ENCODE assay signal across 8 mouse cellular contexts in genomic region chr16:30510091-30510490, GRCm38 (mm10). TPM values are rescaled to one million over a fixed set of nuclear protein-coding genes. Genes with fewer than 3 reads are reported as not detected.
DNase-seq lines count a peak whose midpoint lies in the region; ATAC-seq and TF ChIP-seq lines count a peak whose summit lies in the region.

No protein-coding gene starts in this region.

- no peaks in the 10 kb centered on the region for H3K27me3 ChIP-seq in hindbrain, postnatal 0 days (ENCODE audit: insufficient read depth, low read length)
- no peaks in the 10 kb centered on the region for H3K27me3 ChIP-seq in midbrain, embryonic 16.5 days (ENCODE audit: control insufficient read depth, insufficient read depth, low read depth, low read length)

- peak overlapping the region; percentile 81 for H3K9ac ChIP-seq in hindbrain, postnatal 0 days (replicated peaks; ENCODE audit: low read length)
- H3K9ac ChIP-seq in midbrain, embryonic 16.5 days (ENCODE audit: low read depth, low read length), result peak overlapping the region; percentile 77; the same call in 1 of the 2 replicates

- peak overlapping the region; percentile 98 for H3K27ac ChIP-seq in layer of hippocampus, adult 2 months
- H3K27ac ChIP-seq in brown adipose tissue, adult 24 weeks (replicated peaks; ENCODE audit: low read depth, low read length), result peak overlapping the region; percentile 42
- peak overlapping the region; percentile 95 for H3K27ac ChIP-seq in hindbrain, postnatal 0 days
- peak overlapping the region; percentile 88 for H3K27ac ChIP-seq in midbrain, embryonic 16.5 days (ENCODE audit: low read length)

- H3K4me3 ChIP-seq in layer of hippocampus, adult 2 months, result peak overlapping the region; percentile 60
- peak overlapping the region; percentile 85 for H3K4me3 ChIP-seq in brown adipose tissue, adult 24 weeks (ENCODE audit: insufficient read depth, low read depth, low read length)
- peak overlapping the region; percentile 61 for H3K4me3 ChIP-seq in hindbrain, postnatal 0 days (ENCODE audit: low read length)
- H3K4me3 ChIP-seq in midbrain, embryonic 16.5 days (ENCODE audit: low read depth, low read length), result peak overlapping the region; percentile 54

- no peak for TF ChIP-seq CTCF in layer of hippocampus, adult 2 months (conservative IDR thresholded peaks at IDR 0.05)
- TF ChIP-seq CTCF in hindbrain, postnatal 0 days (IDR thresholded peaks at IDR 0.05; ENCODE audit: low read depth), result no peak

- peak; percentile 44 to 50 for DNase-seq in layer of hippocampus, adult 2 months (ENCODE audit: low spot score in 2 of 2)
- DNase-seq in layer of hippocampus, adult 11-12 months (ENCODE audit: low spot score), result no peak
- no peak for DNase-seq in hindbrain, postnatal 0 days (ENCODE audit: low spot score)
- no peak for DNase-seq in cerebellum, postnatal 10 days
- no peak for DNase-seq in c-Kit-positive CD71-positive TER-119-positive erythroid progenitor cells, embryonic 14.5 days (ENCODE audit: low spot score)

- 0 out of 2 replicates have a peak, but pooled peaks cover 6% of the 10 kb centered on the region for H3K36me3 ChIP-seq in hindbrain, postnatal 0 days (ENCODE audit: insufficient read depth, low read length)
- peaks cover 6% of the 10 kb centered on the region; the same call in 1 of the 2 replicates for H3K36me3 ChIP-seq in midbrain, embryonic 16.5 days (ENCODE audit: control insufficient read depth, insufficient read depth, low read length)

- 36% methylated on average over 9 of the region's 9 CpGs for WGBS in hindbrain, postnatal 0 days
- WGBS in midbrain, embryonic 16.5 days, result 33% methylated on average over 9 of the region's 9 CpGs

- H3K4me1 ChIP-seq in brown adipose tissue, adult 24 weeks (ENCODE audit: control insufficient read depth, insufficient read depth, insufficient read length, low read length), result peaks cover 22% of the 10 kb centered on the region
- H3K4me1 ChIP-seq in hindbrain, postnatal 0 days (ENCODE audit: insufficient read depth, low read length), result peaks cover 15% of the 10 kb centered on the region
- peaks cover 15% of the 10 kb centered on the region for H3K4me1 ChIP-seq in midbrain, embryonic 16.5 days (ENCODE audit: control insufficient read depth, insufficient read depth, low read length)

- no peak for ATAC-seq in hindbrain, postnatal 0 days
- ATAC-seq in midbrain, embryonic 16.5 days, result peak; percentile 3; the same call in 1 of the 2 replicates
- no peak for ATAC-seq in erythroid progenitor cell, adult 5-6 weeks (replicated peaks; ENCODE audit: low FRiP score, poor library complexity, severe bottlenecking)

- peak overlapping the region; percentile 74 for H3K4me2 ChIP-seq in hindbrain, postnatal 0 days (ENCODE audit: low read depth, low read length)
- H3K4me2 ChIP-seq in midbrain, embryonic 16.5 days (ENCODE audit: low read length), result peak overlapping the region; percentile 69

- H3K9me3 ChIP-seq in hindbrain, postnatal 0 days (ENCODE audit: low read length), result no peaks in the 10 kb centered on the region
- no peaks in the 10 kb centered on the region for H3K9me3 ChIP-seq in midbrain, embryonic 16.5 days (replicated peaks; ENCODE audit: control insufficient read depth, low read length, poor library complexity, severe bottlenecking)

RNA-seq across cellular contexts. Expression of gene Tmem44, which starts 40.6 kb away (rescaled TPM):
- 10 to 100 TPM; 28.5 to 32.0 TPM for total RNA-seq in layer of hippocampus, adult 2 months (2021)
- 1.3 and 2.6 TPM in 2 replicates for polyA plus RNA-seq in brown adipose tissue, adult 24 weeks (2012; ENCODE audit: insufficient read depth, insufficient read length, missing spikeins)
- 83.9 and 92.9 TPM in 2 replicates for total RNA-seq in hindbrain, postnatal 0 days (2014; rRNA removed)
- polyA plus RNA-seq in hindbrain, postnatal 0 days (2015; fragmentation: Nextera tagmentation; extraction: Ambion mirVana), result 41.8 and 44.6 TPM in 2 replicates
- 81.1 and 84.7 TPM in 2 replicates for polyA plus RNA-seq in midbrain, embryonic 16.5 days (2015; fragmentation: Nextera tagmentation; extraction: Ambion mirVana)
- total RNA-seq in erythroid progenitor cell, adult 5-6 weeks (2015; ENCODE audit: low replicate concordance), result 0.42 TPM in 1 of 2 replicates, not detected in the other
- total RNA-seq in erythroid progenitor cell, adult 5-6 weeks (2017; ENCODE audit: low replicate concordance), result 5.3 TPM in 1 of 2 replicates, not detected in the other

Comparison
In these comparisons a context has a peak if more than half of its experiments do, and no peak if none do; other contexts are left out.
1. DNase-seq: peak in layer of hippocampus, adult 2 months (2 of 2); none in layer of hippocampus, adult 11-12 months (single experiment), hindbrain, postnatal 0 days (single experiment), cerebellum, postnatal 10 days (0 of 2) and c-Kit-positive CD71-positive TER-119-positive erythroid progenitor cells, embryonic 14.5 days (single experiment).
2. H3K27ac ChIP-seq: peak in every context shown above with its lines; median percentile 98 in layer of hippocampus, adult 2 months; 95 in hindbrain, postnatal 0 days; 88 in midbrain, embryonic 16.5 days; 42 in brown adipose tissue, adult 24 weeks.
3. RNA of gene Tmem44, which starts 40.6 kb away (total RNA-seq): 83.9 to 92.9 TPM in hindbrain, postnatal 0 days and 28.5 to 32.0 TPM in layer of hippocampus, adult 2 months; 0.42 to 5.3 TPM in erythroid progenitor cell, adult 5-6 weeks; every median in the first group is over 4 times any median in the second.
4. Peak in every context shown above with its lines, with median percentiles within 50 percentile points of each other: H3K4me3 ChIP-seq.